Mouse (Mus musculus): Measurements from ENCODE around the gene Tmsb10. TPM values are rescaled to one million over a fixed set of nuclear protein-coding genes. Genes with fewer than 3 reads are reported as not detected.

Gene Tmsb10
- polyA plus RNA-seq, 1 experiment: 39.2 TPM

GRCm38 (mm10) chr6:72911261-72911660, 47.3 kb downstream of the Tmsb10 start:
- DNase-seq (ENCODE audit: low read depth): no peak

Other genes with a start within 250 kb of the Tmsb10 start
- gene Tcf7l1, start 169.5 kb downstream of the Tmsb10 start, polyA plus RNA-seq (2012; rRNA removed): 14.4 and 24.1 TPM in 2 replicates
- gene Kcmf1, start 58.8 kb downstream of the Tmsb10 start, polyA plus RNA-seq (2012; rRNA removed): 79.3 and 93.0 TPM in 2 replicates